Mouse (Mus musculus) MEL (cell line): ENCODE results near the gene Patz1. TPM values are rescaled to one million over a fixed set of nuclear protein-coding genes. Genes with fewer than 3 reads are reported as not detected.

ENCODE experiments used
- DNase-seq: peaks from one replicate; pipeline ENCODE4 v3.0.0; 2011; ENCODE audit warnings: low read depth, low spot score
- H3K27ac ChIP-seq: 2 replicates; pipeline ENCODE4 v1.5.1; 2012; ENCODE audit warnings: low read depth, mild to moderate bottlenecking, control low read depth, low read length, moderate library complexity; ENCODE audit not compliant: control insufficient read depth
- H3K27me3 ChIP-seq, 2 experiments: fragments of 150-350 bp in 1 of 2; sonication (generic) in 1 of 2; 2 replicates each; pipeline ENCODE4 v1.6.1; 2012; ENCODE audit warnings: low read length in 2 of 2, mild to moderate bottlenecking in 2 of 2, improper control_type of control experiment in 1 of 2, moderate library complexity in 1 of 2; ENCODE audit not compliant: insufficient read depth in 2 of 2, control insufficient read depth in 1 of 2
- H3K36me3 ChIP-seq, 2 experiments: 2 replicates each; pipeline ENCODE4 v1.6.1; 2012 to 2014; ENCODE audit warnings: low read length in 2 of 2, improper control_type of control experiment in 1 of 2, inconsistent platforms in 1 of 2, mild to moderate bottlenecking in 1 of 2; ENCODE audit not compliant: insufficient read depth in 2 of 2, control insufficient read depth in 1 of 2
- H3K4me1 ChIP-seq, 2 experiments: fragments of 150-350 bp in 1 of 2; sonication (generic) in 1 of 2; 2 replicates each; pipeline ENCODE4 v1.6.1; 2012; ENCODE audit warnings: low read length in 2 of 2, improper control_type of control experiment in 1 of 2, mild to moderate bottlenecking in 1 of 2; ENCODE audit not compliant: insufficient read depth in 2 of 2, control insufficient read depth in 1 of 2
- H3K4me3 ChIP-seq, 2 experiments: fragments of 150-350 bp in 1 of 2; sonication (generic) in 1 of 2; 2 replicates each; pipeline ENCODE4 v1.5.1; 2012; ENCODE audit warnings: low read depth in 2 of 2, low read length in 2 of 2, mild to moderate bottlenecking in 2 of 2, moderate library complexity in 2 of 2, control low read depth in 1 of 2, improper control_type of control experiment in 1 of 2; ENCODE audit not compliant: control insufficient read depth in 1 of 2, insufficient read depth in 1 of 2
- H3K79me2 ChIP-seq: 2 replicates; pipeline ENCODE4 v1.6.1; 2012; ENCODE audit warnings: mild to moderate bottlenecking, low read length, moderate library complexity; ENCODE audit not compliant: control insufficient read depth, poor library complexity, insufficient read depth
- H3K9ac ChIP-seq: 2 replicates; pipeline ENCODE4 v1.6.1; 2012; ENCODE audit warnings: low read depth, mild to moderate bottlenecking, control low read depth, low read length, moderate library complexity; ENCODE audit not compliant: control insufficient read depth, poor library complexity, severe bottlenecking
- H3K9me3 ChIP-seq: fragments of 150-350 bp; sonication (generic); replicated peaks from 2 replicates; pipeline ENCODE4 v1.6.1; 2012; ENCODE audit warnings: mild to moderate bottlenecking, low read length, improper control_type of control experiment, moderate library complexity; ENCODE audit not compliant: insufficient read depth
- BHLHE40 ChIP-seq: IDR thresholded peaks from 2 replicates; pipeline ENCODE4 v1.6.1; 2012; ENCODE audit warnings: low read depth, mild to moderate bottlenecking, inconsistent platforms, low read length, improper control_type of control experiment, borderline replicate concordance
- CHD1 ChIP-seq: IDR thresholded peaks from 2 replicates; pipeline ENCODE4 v1.6.1; 2012; ENCODE audit warnings: low read depth, mild to moderate bottlenecking, inconsistent platforms, low read length, improper control_type of control experiment
- CHD2 ChIP-seq: IDR thresholded peaks from 2 replicates; pipeline ENCODE4 v1.6.1; 2011; ENCODE audit warnings: low read length, improper control_type of control experiment
- CTCF ChIP-seq, 3 experiments: IDR thresholded peaks in 2 of 3; conservative IDR thresholded peaks in 1 of 3; 2 replicates each; pipeline ENCODE4 v1.5.1; 2011 to 2012; ENCODE audit warnings: low read length in 3 of 3, low read depth in 2 of 3, mild to moderate bottlenecking in 2 of 3, improper control_type of control experiment in 1 of 3, inconsistent platforms in 1 of 3, mixed read lengths in 1 of 3, moderate library complexity in 1 of 3; ENCODE audit not compliant: control insufficient read depth in 1 of 3, insufficient read depth in 1 of 3, poor library complexity in 1 of 3, severe bottlenecking in 1 of 3
- E2F4 ChIP-seq: IDR thresholded peaks from 2 replicates; pipeline ENCODE4 v1.6.1; 2011; ENCODE audit warnings: low read depth, low read length, improper control_type of control experiment, borderline replicate concordance
- EP300 ChIP-seq, 2 experiments: IDR thresholded peaks; 2 replicates each; pipeline ENCODE4 v1.6.1; 2011; ENCODE audit warnings: improper control_type of control experiment in 2 of 2, low read length in 2 of 2, low read depth in 1 of 2, mild to moderate bottlenecking in 1 of 2
- ETS1 ChIP-seq: IDR thresholded peaks from 2 replicates; pipeline ENCODE4 v1.6.1; 2012; ENCODE audit warnings: low read depth, mild to moderate bottlenecking, inconsistent platforms, low read length, improper control_type of control experiment, moderate library complexity
- HCFC1 ChIP-seq: IDR thresholded peaks from 2 replicates; pipeline ENCODE4 v1.6.1; 2012; ENCODE audit warnings: low read depth, mild to moderate bottlenecking, inconsistent platforms, low read length, improper control_type of control experiment, moderate library complexity
- JUND ChIP-seq: IDR thresholded peaks from 2 replicates; pipeline ENCODE4 v1.6.1; 2011; ENCODE audit warnings: low read depth, mild to moderate bottlenecking, improper control_type of control experiment, low read length
- MAFK ChIP-seq: IDR thresholded peaks from 2 replicates; pipeline ENCODE4 v1.6.1; 2011; ENCODE audit warnings: low read depth, mild to moderate bottlenecking, low read length, improper control_type of control experiment, borderline replicate concordance
- MAZ ChIP-seq: IDR thresholded peaks from 2 replicates; pipeline ENCODE4 v1.6.1; 2012; ENCODE audit warnings: low read depth, mild to moderate bottlenecking, inconsistent platforms, low read length, improper control_type of control experiment
- MEF2A ChIP-seq: IDR thresholded peaks from 2 replicates; pipeline ENCODE4 v1.6.1; 2014; ENCODE audit warnings: low read depth, mild to moderate bottlenecking, inconsistent platforms, low read length, improper control_type of control experiment; ENCODE audit not compliant: poor library complexity, insufficient replicate concordance, severe bottlenecking; ENCODE audit errors: extremely low read depth
- MYB ChIP-seq: IDR thresholded peaks from 2 replicates; pipeline ENCODE4 v1.6.1; 2011; ENCODE audit warnings: mild to moderate bottlenecking, low read depth, low read length, improper control_type of control experiment
- NRF1 ChIP-seq: IDR thresholded peaks from 2 replicates; pipeline ENCODE4 v1.6.1; 2014; ENCODE audit warnings: low read depth, mild to moderate bottlenecking, inconsistent platforms, low read length, improper control_type of control experiment, moderate library complexity; ENCODE audit not compliant: poor library complexity, insufficient read depth, severe bottlenecking
- POLR2A ChIP-seq, 2 experiments: IDR thresholded peaks; 2 replicates each; pipeline ENCODE4 v1.6.1; 2011 to 2012; ENCODE audit warnings: low read length in 2 of 2, mild to moderate bottlenecking in 2 of 2, control low read depth in 1 of 2, improper control_type of control experiment in 1 of 2, low read depth in 1 of 2, moderate library complexity in 1 of 2; ENCODE audit not compliant: control insufficient read depth in 1 of 2, insufficient read depth in 1 of 2, poor library complexity in 1 of 2
- POLR2AphosphoS2 ChIP-seq: IDR thresholded peaks from 2 replicates; pipeline ENCODE4 v1.6.1; 2011; ENCODE audit warnings: low read length, improper control_type of control experiment
- POLR2AphosphoS5 ChIP-seq: IDR thresholded peaks from 2 replicates; pipeline ENCODE4 v1.6.1; 2012; ENCODE audit warnings: low read depth, borderline replicate concordance, mild to moderate bottlenecking, inconsistent platforms, low read length, moderate library complexity, mixed read lengths
- RAD21 ChIP-seq: IDR thresholded peaks from 2 replicates; pipeline ENCODE4 v1.6.1; 2011; ENCODE audit warnings: mild to moderate bottlenecking, low read depth, low read length, improper control_type of control experiment
- SIN3A ChIP-seq: IDR thresholded peaks from 2 replicates; pipeline ENCODE4 v1.6.1; 2012; ENCODE audit warnings: low read length, improper control_type of control experiment, inconsistent platforms
- TBP ChIP-seq: IDR thresholded peaks from 2 replicates; pipeline ENCODE4 v1.8.0; 2011; ENCODE audit warnings: low read depth, low read length, improper control_type of control experiment
- UBTF ChIP-seq: IDR thresholded peaks from 2 replicates; pipeline ENCODE4 v1.6.1; 2012; ENCODE audit warnings: low read depth, mild to moderate bottlenecking, inconsistent platforms, low read length, improper control_type of control experiment, moderate library complexity, borderline replicate concordance; ENCODE audit not compliant: insufficient read depth
- USF1 ChIP-seq: IDR thresholded peaks from 2 replicates; pipeline ENCODE4 v1.6.1; 2014; ENCODE audit warnings: low read depth, mild to moderate bottlenecking, inconsistent platforms, low read length, improper control_type of control experiment, moderate library complexity
- USF2 ChIP-seq, 2 experiments: IDR thresholded peaks; 2 replicates each; pipeline ENCODE4 v1.6.1; 2011 to 2012; ENCODE audit warnings: improper control_type of control experiment in 2 of 2, low read length in 2 of 2, borderline replicate concordance in 1 of 2, inconsistent platforms in 1 of 2, low read depth in 1 of 2, mild to moderate bottlenecking in 1 of 2; ENCODE audit not compliant: insufficient read depth in 1 of 2
- ZC3H11A ChIP-seq: IDR thresholded peaks from 2 replicates; pipeline ENCODE4 v1.6.1; 2012; ENCODE audit warnings: low read depth, mild to moderate bottlenecking, inconsistent platforms, low read length, improper control_type of control experiment
- ZMIZ1 ChIP-seq: IDR thresholded peaks from 2 replicates; pipeline ENCODE4 v1.6.1; 2012; ENCODE audit warnings: low read depth, mild to moderate bottlenecking, inconsistent platforms, low read length, improper control_type of control experiment, moderate library complexity
- ZNF384 ChIP-seq: IDR thresholded peaks from 2 replicates; pipeline ENCODE4 v1.6.1; 2012; ENCODE audit warnings: low read depth, mild to moderate bottlenecking, inconsistent platforms, low read length, improper control_type of control experiment
- polyA plus RNA-seq, 2 experiments: library from polyadenylated mRNA; stranded (reverse) in 1 of 2; unstranded in 1 of 2; fragments of >175 nt in 1 of 2; fragments of >200 nt in 1 of 2; gene quantifications; 2 replicates each; pipeline versions ENCODE4 v1.2.1 to v1.2.4; 2012; ENCODE audit warnings: low replicate concordance in 2 of 2, low read depth in 1 of 2; ENCODE audit not compliant: insufficient read length in 2 of 2, insufficient read depth in 1 of 2, missing spikeins in 1 of 2
- total RNA-seq: library from RNA; depleted of rRNA; stranded (reverse); fragments of 300-350 nt; gene quantifications from 2 replicates; pipeline ENCODE4 v1.2.3, GENCODE M21; 2012

The Patz1 gene
- total and polyA plus RNA-seq, 3 experiments: 63.1 to 63.5 TPM; not detected in 1

GRCm38 (mm10) chr11:3307875-3308274 lies 19.2 kb downstream of the Patz1 start (continued):
- TF ChIP-seq NRF1: no peak

- Histone ChIP-seq H3K9ac (no peak overlapping the region), H3K4me1 (peaks cover 35 to 47% of the 10 kb centered on the region in 2 experiments), H3K36me3 (peaks cover 10 to 47% of the 10 kb centered on the region in 2 experiments), H3K27me3 (no peaks in the 10 kb centered on the region), H3K79me2 (no peaks in the 10 kb centered on the region; the same call in 1 of the 2 replicates), H3K9me3 (no peaks in the 10 kb centered on the region), H3K4me3 (no peak overlapping the region), H3K27ac (peak overlapping the region; percentile 78; the same call in 1 of the 2 replicates)
- no peak for DNase-seq
- TF ChIP-seq ZC3H11A (no peak), ZNF384 (peak; percentile 62; the same call in 1 of the 2 replicates)
These were observed 21.2 kb downstream of the Patz1 start for GRCm38 (mm10) chr11:3309884-3310283.

- 0 out of 4 replicates have a peak overlapping the region, but pooled peaks of 1 of the 2 experiments have one; percentile 3 for H3K4me3 ChIP-seq
- H3K79me2 ChIP-seq: no peaks in the 10 kb centered on the region
- H3K9me3 ChIP-seq: no peaks in the 10 kb centered on the region
- peaks cover 35 to 47% of the 10 kb centered on the region in 2 experiments for H3K4me1 ChIP-seq
- peak overlapping the region; percentile 31 for H3K9ac ChIP-seq
- H3K27ac ChIP-seq: peak overlapping the region; percentile 78
- DNase-seq: peak; percentile 92
- H3K36me3 ChIP-seq: peaks cover 7 to 47% of the 10 kb centered on the region in 2 experiments
- no peaks in the 10 kb centered on the region for H3K27me3 ChIP-seq
- TF ChIP-seq UBTF (0 out of 2 replicates have a peak, but pooled peaks have one; percentile 31), ZC3H11A (no peak), POLR2A (IDR thresholded peaks at IDR 0.05; ENCODE audit: control insufficient read depth in 1 of 2, insufficient read depth in 1 of 2, low read depth in 1 of 2, low read length in 2 of 2, poor library complexity in 1 of 2) (peak in 1 of 2 experiments; percentile 54; a peak in 2 of 4 replicates), MEF2A (no peak), MYB (peak; percentile 95), MAFK (no peak), CTCF (IDR thresholded peaks at IDR 0.05 in 2 of 3, conservative IDR thresholded peaks at IDR 0.05 in 1 of 3; ENCODE audit: control insufficient read depth in 1 of 3, insufficient read depth in 1 of 3, low read depth in 2 of 3, low read length in 3 of 3, poor library complexity in 1 of 3, severe bottlenecking in 1 of 3) (no peak), CHD2 (no peak), NRF1 (no peak), RAD21 (no peak), TBP (peak; percentile 65; the same call in 1 of the 2 replicates), ETS1 (peak; percentile 83), EP300 (IDR thresholded peaks at IDR 0.05; ENCODE audit: low read depth in 1 of 2, low read length in 2 of 2) (peak; percentile 90 to 91), USF1 (no peak), SIN3A (no peak; the same call in 1 of the 2 replicates), USF2 (IDR thresholded peaks at IDR 0.05; ENCODE audit: borderline replicate concordance in 1 of 2, insufficient read depth in 1 of 2, low read depth in 1 of 2, low read length in 2 of 2) (no peak), BHLHE40 (no peak), JUND (0 out of 2 replicates have a peak, but pooled peaks have one; percentile 22), E2F4 (no peak), CHD1 (no peak), POLR2AphosphoS2 (no peak), MAZ (no peak), POLR2AphosphoS5 (no peak), HCFC1 (no peak), ZMIZ1 (no peak)
These were observed 22.3 kb downstream of the Patz1 start for GRCm38 (mm10) chr11:3310789-3311585.
